Mouse (Mus musculus): ENCODE results near the gene Slc16a3. TPM values are rescaled to one million over a fixed set of nuclear protein-coding genes. Genes with fewer than 3 reads are reported as not detected.

Slc16a3 gene
- polyA plus RNA-seq, 1 experiment: 8.0 TPM

DNA sequence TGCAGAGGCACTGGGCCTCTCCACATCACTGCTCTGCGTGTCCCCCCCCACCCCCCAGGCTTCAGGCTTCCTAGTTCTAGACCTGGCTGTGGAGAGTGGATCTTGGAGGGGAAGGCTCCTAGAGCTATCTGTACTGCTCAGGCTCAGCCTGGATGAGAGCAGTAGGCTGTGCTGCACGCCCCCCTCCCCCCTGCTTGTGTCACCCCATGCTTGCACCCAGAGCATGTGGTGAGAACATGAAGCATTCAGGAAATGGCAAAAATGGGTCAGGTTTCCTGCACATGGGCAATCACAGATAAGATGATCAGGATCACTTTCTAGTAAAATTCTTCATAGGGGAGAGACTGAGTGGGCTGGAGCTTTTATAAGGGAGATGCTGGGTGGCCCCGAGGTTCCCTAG is 11.3 kb downstream of the Slc16a3 start:
- Histone ChIP-seq H3K36me3 (ENCODE audit: control insufficient read depth, insufficient read depth, low read length) (peaks cover 29% of the 10 kb centered on the region), H3K4me3 (ENCODE audit: control insufficient read depth, insufficient read depth, low read length) (no peak overlapping the region), H3K27me3 (ENCODE audit: control insufficient read depth, insufficient read depth, low read length) (no peaks in the 10 kb centered on the region), H3K4me1 (replicated peaks; ENCODE audit: control insufficient read depth, insufficient read depth, low read length) (peaks cover 13% of the 10 kb centered on the region), H3K27ac (ENCODE audit: control insufficient read depth, insufficient read depth, low read length) (no peak overlapping the region)
- TF ChIP-seq CTCF (IDR thresholded peaks at IDR 0.05; ENCODE audit: borderline replicate concordance, control insufficient read depth, extremely low read depth, insufficient read depth, low read length, poor library complexity) (no peak), POLR2A (IDR thresholded peaks at IDR 0.05; ENCODE audit: control insufficient read depth, extremely low read depth, insufficient read depth, low read length, poor library complexity) (no peak)
- WGBS: 76% methylated on average over 3 of the region's 3 CpGs
- no peak for DNase-seq

GRCm38 (mm10) chr11:120960248-120960647 is 12.0 kb downstream of the Slc16a3 start:
- peaks cover 13% of the 10 kb centered on the region for H3K4me1 ChIP-seq (replicated peaks; ENCODE audit: control insufficient read depth, insufficient read depth, low read length)
- no peak for DNase-seq
- TF ChIP-seq POLR2A (IDR thresholded peaks at IDR 0.05; ENCODE audit: control insufficient read depth, extremely low read depth, insufficient read depth, low read length, poor library complexity) (no peak), CTCF (IDR thresholded peaks at IDR 0.05; ENCODE audit: borderline replicate concordance, control insufficient read depth, extremely low read depth, insufficient read depth, low read length, poor library complexity) (no peak)
- H3K27me3 ChIP-seq (ENCODE audit: control insufficient read depth, insufficient read depth, low read length): no peaks in the 10 kb centered on the region
- H3K36me3 ChIP-seq (ENCODE audit: control insufficient read depth, insufficient read depth, low read length): peaks cover 36% of the 10 kb centered on the region
- 92% methylated on average over 1 of the region's 1 CpGs for WGBS
- H3K4me3 ChIP-seq (ENCODE audit: control insufficient read depth, insufficient read depth, low read length): no peak overlapping the region
- H3K27ac ChIP-seq (ENCODE audit: control insufficient read depth, insufficient read depth, low read length): no peak overlapping the region

- Histone ChIP-seq H3K27ac (ENCODE audit: control insufficient read depth, insufficient read depth, low read length) (no peak overlapping the region), H3K27me3 (ENCODE audit: control insufficient read depth, insufficient read depth, low read length) (no peaks in the 10 kb centered on the region), H3K4me1 (replicated peaks; ENCODE audit: control insufficient read depth, insufficient read depth, low read length) (peaks cover 13% of the 10 kb centered on the region), H3K4me3 (ENCODE audit: control insufficient read depth, insufficient read depth, low read length) (no peak overlapping the region), H3K36me3 (ENCODE audit: control insufficient read depth, insufficient read depth, low read length) (peaks cover 50% of the 10 kb centered on the region)
- no peak for TF ChIP-seq POLR2A (IDR thresholded peaks at IDR 0.05; ENCODE audit: control insufficient read depth, extremely low read depth, insufficient read depth, low read length, poor library complexity)
- TF ChIP-seq CTCF (IDR thresholded peaks at IDR 0.05; ENCODE audit: borderline replicate concordance, control insufficient read depth, extremely low read depth, insufficient read depth, low read length, poor library complexity): no peak
- no peak for DNase-seq
- 95% methylated on average over 7 of the region's 7 CpGs for WGBS
Measured at GRCm38 (mm10) chr11:120961594-120961993, 13.3 kb downstream of the Slc16a3 start.

- no peak overlapping the region for H3K27ac ChIP-seq (ENCODE audit: control insufficient read depth, insufficient read depth, low read length)
- TF ChIP-seq CTCF (IDR thresholded peaks at IDR 0.05; ENCODE audit: borderline replicate concordance, control insufficient read depth, extremely low read depth, insufficient read depth, low read length, poor library complexity): no peak
- no peak for TF ChIP-seq POLR2A (IDR thresholded peaks at IDR 0.05; ENCODE audit: control insufficient read depth, extremely low read depth, insufficient read depth, low read length, poor library complexity)
- 95% methylated on average over 13 of the region's 13 CpGs for WGBS
- no peaks in the 10 kb centered on the region for H3K27me3 ChIP-seq (ENCODE audit: control insufficient read depth, insufficient read depth, low read length)
- no peak overlapping the region for H3K4me3 ChIP-seq (ENCODE audit: control insufficient read depth, insufficient read depth, low read length)
- H3K36me3 ChIP-seq (ENCODE audit: control insufficient read depth, insufficient read depth, low read length): peaks cover 56% of the 10 kb centered on the region
- H3K4me1 ChIP-seq (replicated peaks; ENCODE audit: control insufficient read depth, insufficient read depth, low read length): peaks cover 13% of the 10 kb centered on the region
- DNase-seq: no peak
Measured at GRCm38 (mm10) chr11:120962050-120962771, 13.9 kb downstream of the Slc16a3 start.

DNA sequence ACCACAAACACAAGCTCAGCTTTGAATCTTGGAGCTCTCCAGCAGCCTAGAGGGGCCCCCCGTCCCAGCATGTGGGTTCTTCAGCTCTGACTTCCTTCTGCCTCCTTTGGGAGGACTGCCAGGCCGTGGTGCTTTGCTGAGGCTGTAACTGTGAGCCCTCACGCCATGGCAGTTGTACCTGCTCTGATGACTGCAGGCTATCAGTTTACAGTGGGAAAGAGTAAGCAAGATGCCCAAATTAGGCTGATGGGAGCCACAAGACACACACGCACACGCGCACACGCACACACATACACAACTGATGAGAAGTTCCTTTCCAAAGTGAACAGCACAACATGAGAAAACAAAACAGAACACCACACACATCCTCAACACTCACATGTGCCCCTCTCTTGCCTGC is 14.6 kb downstream of the Slc16a3 start:
- Histone ChIP-seq H3K36me3 (ENCODE audit: control insufficient read depth, insufficient read depth, low read length) (peaks cover 63% of the 10 kb centered on the region), H3K4me1 (replicated peaks; ENCODE audit: control insufficient read depth, insufficient read depth, low read length) (peaks cover 13% of the 10 kb centered on the region), H3K4me3 (ENCODE audit: control insufficient read depth, insufficient read depth, low read length) (no peak overlapping the region), H3K27ac (ENCODE audit: control insufficient read depth, insufficient read depth, low read length) (no peak overlapping the region), H3K27me3 (ENCODE audit: control insufficient read depth, insufficient read depth, low read length) (no peaks in the 10 kb centered on the region)
- DNase-seq: no peak
- WGBS: 72% methylated on average over 7 of the region's 7 CpGs
- TF ChIP-seq CTCF (IDR thresholded peaks at IDR 0.05; ENCODE audit: borderline replicate concordance, control insufficient read depth, extremely low read depth, insufficient read depth, low read length, poor library complexity): no peak
- no peak for TF ChIP-seq POLR2A (IDR thresholded peaks at IDR 0.05; ENCODE audit: control insufficient read depth, extremely low read depth, insufficient read depth, low read length, poor library complexity)

- peaks cover 79% of the 10 kb centered on the region for H3K36me3 ChIP-seq (ENCODE audit: control insufficient read depth, insufficient read depth, low read length)
- WGBS: 92% methylated on average over 10 of the region's 10 CpGs
- no peak for DNase-seq
- H3K27ac ChIP-seq (ENCODE audit: control insufficient read depth, insufficient read depth, low read length): no peak overlapping the region
- TF ChIP-seq POLR2A (IDR thresholded peaks at IDR 0.05; ENCODE audit: control insufficient read depth, extremely low read depth, insufficient read depth, low read length, poor library complexity) (no peak), CTCF (IDR thresholded peaks at IDR 0.05; ENCODE audit: borderline replicate concordance, control insufficient read depth, extremely low read depth, insufficient read depth, low read length, poor library complexity) (no peak)
- H3K4me1 ChIP-seq (replicated peaks; ENCODE audit: control insufficient read depth, insufficient read depth, low read length): peaks cover 7% of the 10 kb centered on the region
- H3K4me3 ChIP-seq (ENCODE audit: control insufficient read depth, insufficient read depth, low read length): no peak overlapping the region
- H3K27me3 ChIP-seq (ENCODE audit: control insufficient read depth, insufficient read depth, low read length): no peaks in the 10 kb centered on the region
Measured at GRCm38 (mm10) chr11:120964195-120965157, 16.2 kb downstream of the Slc16a3 start.
